Mouse (Mus musculus) left cerebral cortex, adult 11 months (tissue): ENCODE measurements around the gene Asb2.

Experiments used
- DNase-seq: peaks from one replicate; pipeline ENCODE4 v3.0.0; 2022; ENCODE audit warnings: low spot score

Gene Asb2

DNA sequence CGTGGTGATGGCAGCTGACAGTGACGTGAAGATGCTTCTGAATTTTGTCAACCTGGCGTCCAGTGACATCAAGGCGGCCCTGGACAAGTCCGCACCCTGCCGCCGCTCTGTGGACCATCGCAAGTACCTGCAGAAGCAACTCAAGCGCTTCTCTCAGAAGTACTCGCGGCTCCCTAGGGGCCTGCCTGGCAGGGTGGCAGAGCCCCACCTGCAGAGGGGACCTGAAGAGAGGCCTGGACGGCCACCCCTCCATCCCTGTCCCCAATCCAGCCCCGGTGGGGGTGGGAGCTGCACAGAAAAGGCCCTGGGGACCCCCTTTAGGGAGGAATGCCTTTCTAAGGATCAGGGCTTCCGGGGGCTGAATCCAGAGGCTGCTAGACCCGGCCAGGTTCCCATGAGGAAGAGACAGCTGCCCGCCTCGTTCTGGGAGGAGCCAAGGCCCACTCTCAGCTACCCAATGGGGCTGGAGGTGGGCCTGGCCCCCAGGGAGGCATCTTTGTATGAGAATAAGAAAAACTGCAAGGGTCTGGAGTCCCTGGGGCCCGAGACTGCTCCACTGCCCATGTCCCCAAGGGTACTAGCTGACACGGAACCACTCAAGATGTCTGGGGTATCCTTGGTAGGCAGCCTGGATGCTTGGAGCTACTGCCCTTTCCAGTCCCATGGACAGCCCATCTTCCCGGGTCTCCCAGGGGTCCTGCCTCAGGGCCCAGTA is 39.8 kb downstream of the Asb2 start:
- DNase-seq: no peak

DNA sequence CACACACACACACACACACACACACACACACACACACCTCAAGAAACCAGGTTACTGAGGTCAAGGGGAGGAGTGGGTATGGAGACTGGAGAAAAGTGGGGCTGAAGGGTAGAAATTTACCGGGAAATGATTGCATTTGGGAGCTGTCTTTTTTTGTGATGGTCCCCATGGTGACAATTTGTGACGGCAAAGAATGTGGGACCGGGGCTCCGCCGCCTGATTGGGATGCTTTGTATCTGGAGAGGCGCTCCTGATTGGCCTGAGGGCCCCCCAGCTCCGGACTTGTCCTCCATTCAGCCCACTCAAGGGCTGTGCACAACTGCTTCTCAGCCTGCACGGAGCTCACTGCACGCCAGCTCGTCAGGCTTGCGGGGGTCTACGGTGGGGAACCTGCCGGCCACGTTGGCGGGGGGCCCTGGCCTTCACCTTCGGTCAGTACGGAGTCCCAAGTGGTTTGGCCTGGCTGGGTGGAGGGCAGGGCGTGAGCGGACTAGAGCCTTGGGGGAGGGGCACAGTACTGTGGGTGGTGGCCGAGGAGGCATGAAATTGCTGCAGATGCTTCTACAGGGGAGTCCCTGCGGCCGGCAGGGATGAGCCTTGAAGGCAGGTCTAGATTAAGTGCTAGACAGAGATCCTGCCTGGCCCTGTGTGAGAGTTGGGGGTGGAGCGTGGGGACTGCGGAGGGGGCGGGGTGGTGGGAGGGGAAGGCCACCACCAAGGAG is 41.0 kb downstream of the Asb2 start:
- no peak for DNase-seq

DNA sequence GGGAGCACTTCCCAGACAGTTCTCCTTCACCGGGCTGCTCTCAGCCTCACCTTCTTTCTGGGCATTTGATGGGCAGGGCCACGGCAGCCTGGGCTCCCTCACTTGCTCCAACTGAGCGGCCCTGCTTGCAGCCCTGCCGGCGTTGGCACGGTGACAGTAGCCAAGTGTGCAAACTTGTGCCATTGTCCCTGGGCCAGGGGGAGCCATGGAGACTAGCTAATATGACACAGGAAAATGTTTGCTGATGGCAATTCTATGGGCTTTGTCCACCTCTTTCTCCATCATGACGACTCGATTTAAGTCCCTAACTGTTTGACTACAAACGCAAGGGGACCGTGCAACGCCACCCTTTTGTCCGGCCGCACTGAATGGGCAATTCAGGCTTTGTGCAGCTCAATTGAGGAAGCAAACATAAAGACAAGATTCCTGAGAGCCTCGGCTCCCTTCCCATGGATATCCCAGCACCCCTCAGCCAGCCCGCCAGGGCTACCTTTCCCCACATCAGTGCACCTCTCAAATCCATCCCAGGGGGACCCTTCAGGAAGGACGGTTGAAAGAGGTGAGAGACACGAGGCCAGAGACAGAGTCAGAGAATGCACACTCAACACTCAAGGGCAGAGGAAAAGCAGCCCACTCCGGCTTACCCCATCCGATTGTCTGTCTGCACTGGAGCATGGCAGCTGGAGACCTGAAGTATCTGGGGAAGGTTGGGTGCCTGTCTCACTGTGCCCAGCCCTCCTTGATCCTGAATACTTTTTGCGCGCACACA is 41.7 kb downstream of the Asb2 start:
- DNase-seq: no peak

DNA sequence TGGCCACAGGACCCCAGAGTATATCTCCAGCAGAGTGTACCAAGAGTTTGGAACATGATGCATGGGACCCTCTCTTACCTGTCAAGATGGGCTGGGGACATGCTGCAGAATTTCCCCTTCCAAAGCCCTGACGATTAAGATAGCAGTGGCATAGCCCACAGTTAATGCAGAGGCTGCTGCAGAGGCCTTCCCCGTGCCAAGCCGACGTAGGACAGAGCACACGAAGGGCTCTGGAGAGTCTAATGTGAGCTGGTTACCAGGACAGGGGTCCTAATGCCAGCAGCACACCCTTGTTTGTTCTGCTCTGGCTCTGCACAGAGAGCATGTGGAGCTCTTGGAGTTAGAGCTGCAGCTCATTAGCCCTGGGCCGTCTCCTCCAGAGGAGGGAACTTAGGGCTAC is 42.5 kb downstream of the Asb2 start:
- no peak for DNase-seq

DNA sequence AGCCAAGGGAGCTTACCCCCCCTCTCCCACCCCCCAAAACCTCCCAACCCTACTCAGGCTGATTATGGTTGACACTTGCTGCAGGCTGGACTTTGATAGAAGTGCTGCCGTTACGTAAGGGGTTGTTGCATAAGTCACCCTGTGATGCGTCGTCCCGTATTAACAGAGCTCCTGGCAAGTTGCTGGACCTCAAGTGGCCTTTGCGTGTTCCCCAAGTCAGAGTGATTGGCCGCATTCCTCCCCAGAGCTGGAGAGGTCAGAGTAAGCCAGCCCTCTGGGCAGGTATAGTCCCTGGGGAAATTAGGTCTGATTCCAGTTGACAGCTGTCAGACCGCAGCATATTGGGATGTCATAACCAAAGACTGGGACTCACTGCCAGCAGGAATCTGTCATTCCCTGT is 43.9 kb downstream of the Asb2 start:
- no peak for DNase-seq

DNA sequence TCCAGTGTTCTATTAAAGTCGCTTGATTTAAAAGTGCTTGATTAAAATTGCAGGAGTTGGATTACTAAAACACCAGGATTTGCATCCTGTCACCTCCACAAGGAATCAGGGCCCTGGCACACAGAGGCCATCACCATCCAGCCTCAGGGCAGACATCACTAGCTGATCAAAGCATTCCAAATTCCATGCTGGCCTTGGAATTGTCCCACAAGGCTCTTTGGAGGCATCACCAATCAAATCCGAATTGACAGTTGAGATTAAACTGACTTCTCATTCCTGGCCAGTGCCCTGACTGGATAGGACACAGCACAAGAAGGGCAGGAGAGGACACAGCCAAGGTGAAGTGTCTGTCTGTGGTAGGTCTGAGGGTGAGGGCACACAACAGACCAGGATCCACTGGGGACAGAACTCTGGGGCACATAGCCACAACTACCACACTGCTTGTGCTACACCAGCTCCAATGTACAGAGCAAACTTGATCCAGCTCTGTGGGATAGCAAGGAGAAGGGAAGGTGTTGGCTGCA is 45.0 kb downstream of the Asb2 start, which contains the start of gene Fam181a:
TSS of gene Fam181a (plus strand) at position 232 of the 524 bp plus-strand sequence.
- DNase-seq: no peak

DNA sequence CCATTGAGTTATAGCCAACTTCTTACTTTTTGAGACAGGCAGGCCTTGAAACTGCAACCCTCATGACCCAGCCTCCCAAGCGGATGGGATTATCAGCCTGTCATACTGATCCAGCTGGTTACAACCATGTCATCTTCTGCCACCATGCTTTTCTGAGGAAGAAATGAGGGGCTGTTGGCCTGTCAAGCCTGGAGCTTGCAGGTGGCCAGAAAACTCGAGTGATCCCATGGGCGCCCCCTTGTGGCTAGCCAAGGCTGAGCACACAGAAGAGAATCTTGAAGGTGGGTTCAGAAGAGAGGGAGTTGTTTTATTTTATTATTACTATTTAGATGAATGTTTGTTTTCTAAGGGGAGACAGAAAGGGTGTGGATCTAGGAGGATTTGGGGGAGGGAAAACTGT is 49.1 kb downstream of the Asb2 start:
- DNase-seq: no peak

DNA sequence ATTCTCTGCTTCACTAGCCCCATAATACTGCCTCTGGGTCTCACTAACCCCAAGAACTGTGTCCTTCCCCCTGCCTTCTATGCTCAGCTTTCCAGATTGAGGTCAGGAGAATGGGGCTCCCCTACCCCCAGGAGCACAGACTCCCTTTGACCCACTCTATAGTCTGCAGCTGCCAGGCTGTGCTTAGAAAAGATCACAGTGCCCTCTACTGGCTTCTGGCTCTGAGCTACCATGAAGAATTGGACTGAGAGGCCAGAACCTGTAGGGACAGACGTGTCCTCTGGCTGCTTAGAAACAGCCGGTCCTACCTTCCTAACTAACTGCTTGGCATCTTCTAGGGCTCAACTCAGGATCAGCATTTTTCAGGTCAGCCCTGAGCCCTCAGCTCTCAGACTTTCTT is 49.6 kb downstream of the Asb2 start:
- DNase-seq: no peak

DNA sequence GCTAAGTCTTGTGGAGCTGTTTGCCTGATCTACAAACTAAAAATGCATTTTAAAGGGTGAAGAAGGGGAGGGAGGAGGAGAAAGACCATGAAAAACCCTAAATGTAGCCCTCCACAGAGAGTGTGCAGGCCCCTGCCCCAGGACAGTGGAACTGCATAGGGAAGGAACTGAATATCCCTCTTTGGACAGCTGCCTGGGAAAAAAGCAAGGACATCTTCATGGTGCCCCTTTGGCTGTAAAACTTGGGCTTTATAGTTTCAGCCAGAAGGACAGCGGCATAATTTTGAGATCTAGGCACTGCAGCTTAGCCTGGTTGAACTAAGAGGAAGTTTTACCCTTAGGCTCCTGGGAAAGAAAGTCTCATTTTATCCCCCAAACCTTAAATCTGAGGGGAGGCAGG is 52.8 kb downstream of the Asb2 start:
- no peak for DNase-seq

DNA sequence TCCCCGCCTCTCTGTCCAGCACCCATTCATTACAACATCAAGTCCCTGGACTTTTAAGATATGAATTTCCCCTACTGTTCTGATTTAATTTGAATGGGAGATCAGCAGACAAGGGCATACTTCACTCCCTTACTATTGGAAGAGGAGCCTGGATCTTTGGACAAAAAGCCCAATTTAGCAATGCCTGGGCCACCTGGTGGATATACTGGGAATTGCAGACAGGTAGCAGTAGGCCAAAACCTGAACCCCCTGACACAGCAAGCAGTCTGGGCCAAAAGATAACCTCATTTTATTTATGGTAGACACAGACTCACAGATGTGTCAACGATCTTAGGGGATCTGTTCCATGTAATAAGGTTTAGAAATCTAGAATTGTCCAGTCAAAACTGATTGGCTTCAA is 54.2 kb downstream of the Asb2 start:
- DNase-seq: no peak

DNA sequence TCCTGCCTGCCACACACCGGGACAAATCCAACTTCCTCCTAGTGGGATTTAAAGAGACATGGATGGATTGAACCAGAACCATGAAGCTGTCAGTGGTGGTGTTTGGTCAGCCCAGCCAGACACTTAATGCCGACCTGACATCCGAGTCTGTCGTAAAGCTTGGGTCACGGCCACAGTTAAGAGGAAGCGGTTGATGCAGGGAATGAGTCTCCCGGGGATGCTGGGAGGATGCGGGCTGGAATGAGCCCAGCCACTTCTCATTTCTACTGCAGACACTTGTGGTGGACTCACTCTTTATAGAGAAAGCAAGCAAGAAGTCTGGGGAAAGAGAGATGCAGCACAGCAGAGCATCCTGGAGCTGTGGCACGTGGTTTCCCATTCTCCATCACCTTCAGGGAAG is 55.3 kb downstream of the Asb2 start:
- no peak for DNase-seq

DNA sequence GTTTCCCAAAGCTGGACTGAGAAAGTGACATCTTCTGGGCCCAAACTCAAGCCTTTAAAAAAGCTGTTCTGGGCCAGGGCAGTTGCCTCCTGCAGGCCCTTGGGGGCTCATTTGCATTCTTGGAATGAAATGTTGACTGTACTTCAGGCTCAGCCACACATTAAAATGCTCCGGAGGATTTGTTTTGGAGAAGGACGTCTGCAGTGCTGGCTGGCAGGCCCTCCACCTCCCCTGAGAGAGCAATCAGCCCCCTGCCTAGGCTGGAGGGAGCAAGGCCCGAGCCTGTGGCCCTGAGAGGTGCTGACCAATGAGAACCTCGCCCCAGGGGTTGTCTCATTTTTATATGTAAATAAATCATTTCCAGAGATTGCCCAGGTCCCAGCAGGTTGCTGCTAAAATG is 59.5 kb downstream of the Asb2 start:
- DNase-seq: no peak

DNA sequence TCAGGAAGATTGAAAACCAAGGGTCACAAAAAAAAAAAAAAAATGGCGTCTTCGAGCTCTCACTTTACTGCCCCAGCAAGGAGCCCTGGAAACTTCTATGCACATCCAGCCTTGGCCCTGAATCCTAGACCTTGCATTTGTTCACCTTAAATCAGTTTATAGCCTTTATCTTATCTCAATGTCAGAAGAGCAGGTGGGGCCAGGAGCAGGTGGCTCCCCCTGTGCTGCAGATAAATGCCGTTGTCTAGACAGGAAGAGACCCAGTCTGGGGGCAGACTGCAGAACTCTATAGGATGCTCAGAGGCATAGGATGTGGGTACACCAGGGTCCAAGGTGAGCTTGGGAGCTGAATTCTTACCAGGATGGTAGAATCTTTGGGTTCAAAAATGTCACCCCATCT is 63.4 kb downstream of the Asb2 start:
- DNase-seq: no peak

DNA sequence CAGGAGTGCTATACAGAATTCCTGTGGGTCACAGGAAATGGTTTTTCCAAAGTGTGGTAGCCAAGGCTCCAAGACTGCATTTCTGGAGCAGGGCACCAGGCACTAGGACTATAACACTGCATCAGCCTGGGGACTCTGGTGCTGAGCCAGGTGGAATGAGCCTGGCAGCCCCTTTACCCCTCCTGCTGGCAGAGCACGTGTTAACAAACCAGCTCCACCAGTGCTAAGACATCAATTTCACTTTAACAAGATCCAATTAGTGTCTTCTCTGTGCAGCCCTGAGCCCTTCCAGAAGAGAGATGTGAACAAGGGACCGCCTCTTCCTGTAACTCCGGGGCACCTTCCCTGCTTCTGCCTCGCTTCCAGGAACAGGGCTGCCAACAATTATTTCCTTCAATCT is 68.5 kb downstream of the Asb2 start:
- no peak for DNase-seq

DNA sequence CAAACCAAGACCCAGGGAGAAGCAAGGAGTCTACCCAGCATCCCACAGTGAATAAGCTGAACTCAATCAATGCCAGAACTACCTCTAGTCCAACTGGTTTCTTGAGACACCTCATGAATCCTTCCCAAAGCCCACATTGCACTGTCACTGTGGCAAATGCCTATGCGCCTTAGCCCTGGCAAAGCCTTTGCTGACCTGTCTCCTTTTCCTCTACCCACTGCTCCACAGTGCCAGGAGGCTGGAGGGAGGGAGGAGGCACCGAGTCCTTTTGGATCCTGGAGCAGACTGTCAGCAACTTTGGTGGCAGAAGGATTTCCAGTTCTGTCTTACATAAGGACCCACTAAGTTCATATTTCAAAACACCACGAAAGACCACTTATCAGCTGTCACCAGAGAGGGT is 72.4 kb downstream of the Asb2 start:
- no peak for DNase-seq

DNA sequence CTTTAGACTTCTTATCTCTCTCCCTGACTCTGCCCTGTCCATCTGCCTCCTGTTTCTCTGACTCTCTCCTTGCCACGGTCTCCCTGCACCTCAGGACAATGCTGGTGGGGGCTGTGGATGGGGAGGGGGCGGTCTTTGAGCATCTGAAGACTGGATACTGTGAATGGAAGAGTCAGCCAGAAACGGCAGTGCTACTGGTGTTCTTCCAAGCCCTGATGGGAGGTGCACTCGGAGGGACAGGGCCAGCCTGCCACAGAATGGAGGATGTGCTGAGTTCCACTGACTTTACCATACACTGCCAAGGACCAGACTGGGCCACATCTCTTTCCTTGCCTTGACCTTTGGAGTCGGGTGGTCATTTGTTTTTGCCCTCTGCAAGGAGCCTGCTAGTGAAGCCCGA is 72.9 kb downstream of the Asb2 start:
- DNase-seq: no peak

DNA sequence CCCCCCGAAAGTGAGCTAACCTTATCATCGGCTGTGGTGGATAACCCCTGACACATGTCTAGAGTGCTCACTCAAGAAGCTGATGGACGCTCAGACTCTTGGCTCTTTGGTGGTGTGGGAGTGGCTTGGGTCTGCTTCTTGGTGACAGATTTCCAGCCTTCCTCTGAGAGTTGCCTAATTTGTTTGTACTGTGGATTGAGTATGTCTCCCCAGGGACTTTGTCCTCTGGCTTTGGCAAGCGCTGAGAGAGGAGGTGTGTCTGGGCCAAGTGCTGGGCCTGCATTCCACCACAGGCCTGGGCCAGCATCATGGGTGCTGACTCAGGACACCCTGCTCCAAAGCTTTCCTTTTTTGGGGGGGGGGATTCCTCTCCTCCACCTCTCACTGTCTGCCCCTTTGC is 73.9 kb downstream of the Asb2 start:
- DNase-seq: no peak

DNA sequence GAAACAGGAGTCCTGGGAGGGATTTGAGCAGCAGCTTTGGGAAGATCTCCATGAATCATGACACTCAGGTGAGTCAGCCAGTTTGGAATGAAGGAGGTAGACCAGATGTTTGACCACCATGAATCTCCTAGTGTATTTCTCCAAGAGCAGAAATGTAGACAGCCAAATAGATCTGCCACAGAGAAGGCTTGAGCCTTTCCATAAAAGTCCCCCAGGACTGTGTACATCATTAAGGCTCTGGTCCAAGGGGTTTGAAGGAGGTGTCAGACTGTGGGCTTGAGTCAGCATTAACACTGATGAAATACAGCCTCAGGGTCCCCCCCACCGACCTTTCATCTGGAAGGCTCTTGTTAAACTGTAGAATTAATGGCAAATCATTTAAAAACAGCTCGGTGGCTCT is 74.3 kb downstream of the Asb2 start:
- DNase-seq: no peak

DNA sequence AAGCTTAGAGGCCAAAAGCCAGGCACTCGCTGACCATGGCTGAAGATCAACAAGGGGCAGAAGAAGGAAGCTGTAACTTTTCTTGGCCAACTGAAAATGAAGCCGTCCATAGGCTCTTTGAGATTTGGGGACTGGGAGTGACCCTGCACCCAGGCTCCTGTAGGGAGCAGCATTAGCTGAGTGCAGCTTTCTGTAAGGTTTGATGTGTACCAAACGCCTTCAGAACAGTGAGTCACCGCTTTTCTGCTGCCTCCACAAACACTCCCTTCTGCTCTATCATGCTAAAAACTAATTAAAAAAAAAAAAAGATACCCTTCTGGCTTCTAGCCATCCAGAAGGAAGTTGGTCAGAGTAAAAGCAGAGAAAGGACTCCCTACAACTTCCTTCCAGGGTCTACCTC is 79.4 kb downstream of the Asb2 start:
- DNase-seq: no peak

DNA sequence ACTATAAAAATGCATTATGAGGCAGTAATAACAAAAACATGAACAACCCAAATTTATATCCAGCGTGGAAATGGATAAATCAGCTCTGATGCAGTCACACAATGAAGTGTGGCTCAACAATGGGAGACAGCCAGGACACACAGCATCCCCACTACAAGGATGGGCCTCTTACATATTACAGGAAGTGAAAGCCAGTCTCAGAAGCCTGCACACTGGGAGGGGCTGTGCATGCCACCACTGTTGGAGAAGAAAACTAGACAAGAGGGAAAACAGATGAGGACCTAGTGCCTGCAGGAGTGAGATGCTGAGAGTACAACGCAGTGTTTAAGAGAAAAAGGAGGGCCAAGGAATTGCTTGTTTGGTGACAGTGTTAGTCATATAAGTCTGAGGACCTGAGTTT is 82.1 kb downstream of the Asb2 start:
- no peak for DNase-seq

DNA sequence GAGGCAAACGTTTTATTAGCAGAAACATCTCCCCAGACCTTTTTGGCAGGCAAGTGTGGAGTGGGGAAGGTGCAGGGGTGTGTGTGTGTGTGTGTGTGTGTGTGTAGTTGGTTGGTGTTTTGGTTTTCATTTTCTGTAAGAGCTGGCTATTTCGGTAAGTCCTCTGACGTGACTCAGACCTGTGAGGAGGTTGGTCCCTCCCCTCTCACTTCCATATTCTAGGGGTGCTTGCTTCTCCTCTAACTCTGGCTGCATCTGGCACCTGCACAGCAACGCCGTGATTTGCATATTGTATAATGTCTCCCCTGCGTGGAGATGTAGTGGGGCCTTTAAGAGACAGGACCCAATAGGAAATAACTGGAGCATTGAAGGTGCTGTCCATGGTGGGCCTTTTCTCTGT is 82.8 kb downstream of the Asb2 start:
- no peak for DNase-seq

DNA sequence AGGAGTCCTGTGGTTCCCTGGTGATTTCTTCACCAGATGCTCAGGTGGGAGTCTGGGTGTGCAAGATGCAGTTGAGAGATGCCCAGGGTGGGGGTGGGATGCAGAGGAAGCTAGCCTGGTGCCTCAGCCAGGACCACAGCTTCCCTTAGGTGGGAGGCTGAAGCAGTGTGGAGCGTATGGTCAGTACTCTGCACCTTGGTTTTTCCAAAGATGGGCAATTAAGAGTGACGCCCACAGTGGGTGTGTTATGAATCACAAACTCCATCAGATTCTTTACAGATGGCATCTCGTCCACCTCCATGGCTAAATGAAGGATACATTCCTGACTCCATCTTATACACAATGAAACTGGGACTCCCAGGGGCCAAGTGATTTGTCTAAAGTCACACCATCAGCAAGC is 83.6 kb downstream of the Asb2 start:
- no peak for DNase-seq
